Mouse (Mus musculus): ENCODE data around the gene Tada2a. TPM values are rescaled to one million over a fixed set of nuclear protein-coding genes. Genes with fewer than 3 reads are reported as not detected.

Tada2a gene
- 15.5 and 16.7 TPM in 2 replicates for total RNA-seq (2021)
- long read RNA-seq, experiment 1, transcript Tada2a-201 (16 exons, 2,151 nt), result major isoform, 17 of 24 reads
- long read RNA-seq, experiment 1, partial matches to known transcripts, result 2 of 24 reads
- long read RNA-seq, experiment 1, other reads (novel, unspliced or antisense), result 5 of 24 reads
- long read RNA-seq, experiment 2, transcript Tada2a-201 (16 exons, 2,151 nt), result major isoform, 7 of 9 reads
- long read RNA-seq, experiment 2, partial matches to known transcripts, result 0 of 9 reads
- long read RNA-seq, experiment 2, other reads (novel, unspliced or antisense), result 2 of 9 reads

GRCm38 (mm10) chr11:84128943-84129798 is at the start of gene Tada2a, which contains the start of gene Acaca:
Gene Tada2a (minus strand): TSS chr11:84129600.
Gene Acaca (plus strand): TSS chr11:84129672.
- DNase-seq, result peak; percentile 88

DNA sequence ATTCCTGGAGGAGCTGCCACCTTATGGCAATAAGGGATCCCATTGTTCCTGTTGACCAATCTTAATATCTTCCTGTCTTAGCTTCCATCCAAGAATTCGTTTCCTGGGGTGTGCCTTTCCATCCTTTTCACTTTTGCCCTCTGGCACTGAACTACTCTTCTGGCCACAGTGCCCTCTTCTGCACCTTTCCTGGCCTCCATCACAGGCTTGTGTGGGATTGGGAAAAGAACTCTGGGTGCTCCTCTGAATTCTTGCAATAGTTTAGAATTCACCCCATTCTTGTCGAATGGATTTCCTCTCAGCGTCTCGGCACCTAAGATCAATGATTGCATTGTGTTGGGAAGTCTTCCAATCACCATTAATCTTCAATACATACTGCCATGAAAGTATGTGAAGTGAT is 49.2 kb upstream of the Tada2a start:
- no peak for DNase-seq

DNA sequence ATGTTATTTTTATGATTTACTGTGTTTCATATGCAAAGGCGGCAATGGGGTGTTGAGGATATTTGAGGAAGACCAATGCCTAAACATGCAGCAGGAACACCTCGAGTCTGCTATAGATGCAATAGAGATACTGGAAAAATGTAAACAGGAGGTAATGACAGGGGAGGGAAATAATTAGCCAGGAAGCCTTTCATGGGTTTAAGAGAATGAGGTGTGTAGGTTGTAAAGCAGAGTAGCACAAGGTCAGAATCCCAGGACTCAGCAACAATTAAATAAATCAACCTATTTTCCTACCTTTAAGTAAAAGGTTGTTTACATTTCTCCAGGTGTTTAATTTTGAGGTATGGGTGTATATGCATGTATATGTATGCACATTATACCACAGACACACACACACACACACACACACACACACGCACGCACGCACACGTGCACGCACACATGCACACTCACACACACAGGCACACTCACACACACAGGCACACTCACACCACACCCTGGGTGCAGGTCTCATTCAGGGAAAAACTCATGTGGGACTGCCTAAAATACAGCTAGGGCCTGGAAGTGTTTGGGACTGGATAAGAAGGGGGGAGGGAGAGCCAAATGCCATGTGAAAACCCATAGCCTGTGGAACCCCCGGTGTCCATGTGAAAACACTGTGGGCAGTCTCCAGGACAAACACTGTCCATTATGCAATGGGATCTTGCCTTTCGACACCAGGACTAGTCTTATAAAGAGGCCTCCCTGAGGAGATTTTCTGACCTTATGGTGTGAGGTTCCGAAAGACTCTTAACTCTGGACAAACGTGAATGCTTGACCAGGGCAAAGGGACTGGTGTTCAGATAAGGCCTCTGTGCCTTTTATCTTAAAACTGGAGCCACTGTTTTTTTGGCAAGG is 43.4 kb upstream of the Tada2a start:
- DNase-seq, result peak; percentile 26

GRCm38 (mm10) chr11:84168701-84169288 is 39.4 kb upstream of the Tada2a start:
- peak; percentile 61 for DNase-seq

DNA sequence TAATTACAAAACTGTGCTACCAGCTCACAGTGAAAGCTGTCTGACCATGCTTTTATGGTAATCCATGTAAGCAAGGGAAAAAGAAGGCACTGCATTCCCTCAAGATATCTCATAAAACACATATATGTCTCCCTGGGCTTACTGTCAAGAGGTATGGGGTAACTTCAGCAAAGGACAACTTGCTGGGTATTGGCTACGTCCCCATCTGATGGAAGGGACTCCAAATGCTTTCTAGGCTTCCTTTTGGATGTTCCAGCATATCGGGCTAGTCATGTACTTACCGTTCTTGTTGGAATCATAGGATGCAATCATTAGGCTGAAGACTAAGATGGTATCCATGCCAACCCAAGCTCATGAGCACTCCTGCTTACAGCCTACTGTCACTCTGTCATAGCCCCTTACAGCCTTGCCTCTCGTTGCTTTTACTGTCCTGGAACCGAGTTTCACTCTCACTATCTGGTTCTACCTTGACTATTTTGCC is 37.7 kb upstream of the Tada2a start, which contains the start of gene Gm11437:
Gm11437 (minus strand) TSS at position 431 of the 481 bp plus-strand sequence.
- DNase-seq, result no peak

GRCm38 (mm10) chr11:84164561-84164960 is 35.2 kb upstream of the Tada2a start:
- DNase-seq, result no peak

DNA sequence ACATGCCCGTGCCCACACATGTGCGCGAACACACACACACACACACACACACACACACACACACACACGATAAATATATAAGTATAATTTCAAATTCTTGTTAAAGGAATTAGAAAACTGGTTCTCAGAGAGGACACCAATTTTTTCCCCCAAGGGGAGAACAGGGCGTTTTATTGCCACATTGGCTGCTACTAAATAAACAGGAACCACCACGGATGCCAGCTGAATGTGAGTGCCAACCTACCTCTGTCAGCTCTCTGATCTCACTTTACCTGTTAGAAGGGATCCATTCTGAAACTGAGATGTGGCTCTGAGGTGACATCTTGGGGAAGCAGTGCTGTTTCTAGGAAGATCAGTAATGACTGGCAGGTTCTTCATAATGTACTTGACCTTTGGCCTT is 34.7 kb upstream of the Tada2a start:
- DNase-seq, result peak; percentile 9

DNA sequence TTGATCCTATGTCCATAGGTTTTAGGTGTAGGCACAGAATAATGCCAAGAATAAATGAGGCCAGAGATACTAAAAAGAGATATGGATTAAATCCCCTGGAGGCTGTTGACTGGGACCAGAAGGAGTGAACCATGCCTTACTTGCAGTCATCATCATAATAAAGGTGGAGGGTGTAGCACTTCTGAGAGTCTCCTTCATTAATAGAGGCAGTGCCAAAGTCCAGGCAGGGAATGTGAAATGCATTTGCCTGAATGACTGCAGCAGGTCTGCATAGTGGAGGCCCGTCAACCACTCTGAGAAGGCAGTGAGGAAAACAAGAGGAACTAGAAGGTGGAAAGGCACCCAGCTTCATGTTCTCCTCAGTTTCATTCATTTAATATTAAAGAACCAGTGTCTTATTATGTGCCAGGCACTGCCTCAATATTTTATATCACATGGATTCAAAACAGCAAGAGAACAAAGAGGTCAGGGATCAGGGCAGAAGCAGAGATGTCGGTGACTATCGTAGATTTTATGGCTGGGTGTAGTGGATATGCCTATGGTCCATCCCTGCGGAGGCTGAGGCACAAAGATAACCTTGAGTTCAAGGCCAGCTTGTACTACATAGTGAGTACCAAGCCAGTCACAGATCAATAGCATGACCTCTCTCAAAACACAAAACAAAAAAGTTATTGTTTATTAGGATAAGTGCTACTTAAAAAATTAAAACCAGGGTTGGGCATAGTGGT is 27.3 kb upstream of the Tada2a start:
- no peak for DNase-seq

- peak; percentile 25 for DNase-seq
Measured at GRCm38 (mm10) chr11:84150884-84151283, 21.5 kb upstream of the Tada2a start.

DNA sequence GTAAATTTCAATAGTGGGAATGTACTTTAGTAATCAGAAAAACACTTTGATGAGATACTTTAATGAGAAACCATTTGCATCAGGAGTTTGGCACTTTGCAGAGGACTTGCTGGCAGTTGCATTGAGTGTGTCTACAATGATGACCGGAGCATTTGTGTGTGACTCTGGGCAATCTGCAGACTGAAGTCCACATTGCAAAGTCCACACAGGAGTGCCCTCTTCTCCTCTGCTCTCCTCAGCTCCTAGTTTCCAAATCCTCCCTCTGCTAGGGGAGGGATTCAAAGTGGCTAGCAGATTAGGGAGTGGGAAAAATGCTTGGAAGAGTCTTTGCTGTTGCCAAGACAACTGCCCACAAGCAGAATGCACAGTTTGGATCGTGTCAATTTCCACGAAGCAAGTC is 16.7 kb upstream of the Tada2a start:
- no peak for DNase-seq

GRCm38 (mm10) chr11:84145201-84145798 is 15.9 kb upstream of the Tada2a start:
- DNase-seq, result no peak

DNA sequence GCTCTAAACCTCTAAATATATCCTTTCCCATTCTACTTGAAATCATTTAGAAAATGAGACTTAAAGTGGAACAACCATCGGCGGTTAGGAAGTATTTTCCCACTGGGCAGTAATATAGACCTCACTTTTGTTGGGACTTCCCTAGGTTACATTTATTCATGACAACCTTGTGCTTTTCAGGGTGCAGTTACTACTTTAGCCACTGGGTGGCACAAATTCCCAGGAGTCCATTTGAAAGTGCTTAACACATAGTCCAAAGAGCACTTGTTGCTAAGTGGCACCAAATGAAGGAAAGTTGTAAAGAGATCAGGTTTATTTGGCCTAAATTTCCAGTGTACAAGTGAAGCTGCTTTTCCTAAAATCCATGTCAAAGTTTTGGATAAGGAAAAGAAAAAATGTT is 12.4 kb upstream of the Tada2a start:
- peak; percentile 65 for DNase-seq

DNA sequence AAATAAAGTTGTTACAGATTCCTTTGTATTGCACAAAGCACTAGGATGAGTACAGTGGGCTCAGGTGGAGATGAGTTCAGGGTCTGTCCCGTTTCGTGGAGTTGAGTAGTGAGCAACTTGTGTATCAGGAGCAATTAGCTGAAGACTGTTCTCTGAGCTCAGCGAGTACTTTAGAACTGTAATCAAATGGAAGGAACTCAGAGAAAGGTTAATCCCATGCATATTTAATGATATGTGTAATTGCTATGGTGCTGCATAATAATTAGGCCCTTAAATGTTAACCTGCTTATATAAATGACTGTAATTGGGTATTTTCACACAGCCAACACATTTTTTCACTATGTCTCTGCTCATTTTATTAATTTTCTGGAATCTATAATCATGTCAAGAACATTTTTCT is 7.1 kb upstream of the Tada2a start:
- no peak for DNase-seq

DNA sequence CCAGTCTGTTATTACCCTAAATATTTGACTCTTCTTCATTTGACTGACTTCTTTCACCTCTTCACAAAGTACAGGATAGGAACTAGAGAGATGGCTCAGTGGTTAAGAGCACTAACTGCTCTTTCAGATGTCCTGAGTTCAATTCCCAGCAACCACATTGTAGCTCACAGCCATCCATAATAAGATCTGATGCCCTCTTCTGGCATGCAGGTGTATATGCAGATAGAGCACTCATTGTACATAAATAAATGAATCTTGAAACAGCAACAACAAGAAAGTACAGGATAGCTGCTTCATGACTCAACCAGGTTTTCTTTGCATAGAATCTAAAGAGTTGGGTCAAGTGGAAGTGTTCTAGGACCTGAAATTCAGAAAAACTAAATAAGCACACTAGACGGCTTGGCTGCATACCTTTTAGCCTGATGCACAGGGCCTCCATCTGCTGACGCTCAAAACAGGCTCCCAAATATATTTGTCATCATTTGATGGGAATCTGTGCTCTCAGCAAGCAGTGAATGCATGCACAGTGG is 5.0 kb upstream of the Tada2a start:
- DNase-seq, result no peak

DNA sequence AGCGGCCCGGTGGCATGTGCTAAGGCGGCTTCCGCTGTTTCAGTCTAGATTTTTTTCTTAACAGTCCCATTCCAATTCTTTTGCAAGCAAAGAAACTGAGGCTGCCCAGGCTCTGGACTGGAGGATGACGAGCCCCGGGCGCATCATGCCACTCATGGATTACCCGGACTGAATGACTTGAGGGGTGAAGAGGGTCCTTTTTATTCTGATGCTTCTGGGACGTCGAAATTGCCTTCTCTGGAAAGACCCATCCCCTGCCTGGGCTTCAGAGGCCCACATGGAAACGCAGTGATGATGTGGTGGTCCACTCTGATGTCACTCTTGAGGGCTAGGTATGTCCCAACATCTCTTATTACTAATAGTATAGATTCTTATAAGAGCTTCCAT is 392 bp upstream of the Tada2a start:
- no peak for DNase-seq

DNA sequence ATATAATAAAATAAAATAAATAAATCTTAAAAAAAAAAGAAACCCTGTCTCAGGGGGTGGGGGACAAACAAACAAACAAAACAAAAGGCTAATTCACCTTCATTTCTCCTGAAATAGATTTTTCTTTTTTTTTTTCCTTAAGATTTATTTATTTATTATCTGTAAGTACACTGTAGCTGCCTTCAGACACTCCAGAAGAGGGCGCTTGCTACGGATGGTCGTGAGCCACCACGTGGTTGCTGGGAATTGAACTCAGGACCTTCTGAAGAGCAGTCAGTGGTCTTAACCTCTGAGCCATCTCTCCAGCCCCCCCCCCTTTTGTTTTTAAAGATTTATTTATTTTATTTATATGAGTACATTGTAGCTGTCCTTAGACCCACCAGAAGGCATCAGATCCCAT is 1.4 kb downstream of the Tada2a start:
- DNase-seq, result no peak

GRCm38 (mm10) chr11:84121051-84121956 is 8.1 kb downstream of the Tada2a start:
- no peak for DNase-seq

DNA sequence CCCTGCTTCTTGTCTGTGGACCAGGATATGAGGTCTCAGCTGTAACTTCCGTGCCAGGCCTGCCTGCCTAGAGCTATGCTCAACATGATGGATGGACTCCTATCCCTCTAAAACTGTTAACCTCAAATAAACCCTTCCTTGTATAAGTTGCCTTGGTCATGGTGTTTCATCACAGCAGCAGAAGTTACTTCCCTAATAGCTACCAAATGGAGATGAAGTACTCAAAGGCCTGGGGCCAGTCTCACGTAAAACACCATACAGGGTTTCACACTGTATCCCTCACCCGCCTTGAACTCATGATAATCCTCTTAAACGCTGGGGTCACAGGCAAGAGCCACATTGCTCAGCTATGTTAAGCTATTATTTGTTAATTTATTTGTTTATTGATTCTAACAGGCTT is 12.0 kb downstream of the Tada2a start:
- no peak for DNase-seq

DNA sequence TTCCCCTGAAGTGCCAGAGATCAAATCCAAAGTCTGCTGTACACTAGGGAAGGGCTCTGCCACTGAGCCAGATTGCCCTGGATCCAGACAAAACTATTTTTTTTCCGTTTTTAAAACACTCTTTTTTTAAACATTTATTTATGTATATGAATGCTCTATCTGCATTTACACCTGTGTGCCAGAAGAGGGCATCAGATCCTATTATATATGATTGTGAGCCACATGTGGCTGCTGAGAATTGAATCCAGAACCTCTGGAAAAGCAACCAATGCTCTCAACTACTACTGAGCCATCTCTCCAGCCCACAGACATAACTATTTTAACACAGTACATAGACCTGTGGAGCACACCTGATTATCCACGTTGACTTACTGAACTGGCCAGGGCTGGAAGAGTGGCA is 13.2 kb downstream of the Tada2a start:
- no peak for DNase-seq
